Mouse (Mus musculus) neural tube, embryonic 11.5 days (tissue): ENCODE data around the gene Babam2. TPM values are rescaled to one million over a fixed set of nuclear protein-coding genes. Genes with fewer than 3 reads are reported as not detected.

Experiments
- ATAC-seq: fragments of 200-750 bp; cut with Nextera tagmentation; 2 replicates; pipeline ENCODE4 v1.8.0; 2017; ENCODE audit warnings: moderate number of reproducible peaks, mild to moderate bottlenecking, moderate TSS enrichment, moderate library complexity; ENCODE audit not compliant: insufficient read depth, low FRiP score, low TSS enrichment
- DNase-seq: peaks from one replicate; pipeline ENCODE4 v3.0.0-alpha.2; 2015; ENCODE audit warnings: low spot score
- H3K27ac ChIP-seq: fragments of 300-500 bp; sonication (generic); 2 replicates; pipeline ENCODE4 v1.5.1; 2014; ENCODE audit warnings: low read depth, mild to moderate bottlenecking, low read length
- H3K27me3 ChIP-seq: fragments of 300-500 bp; sonication (generic); 2 replicates; pipeline ENCODE4 v1.6.1; 2014; ENCODE audit warnings: mild to moderate bottlenecking, low read length, mixed read lengths; ENCODE audit not compliant: control insufficient read depth, insufficient read depth
- H3K36me3 ChIP-seq: fragments of 300-500 bp; sonication (generic); 2 replicates; pipeline ENCODE4 v1.6.1; 2014; ENCODE audit warnings: mild to moderate bottlenecking, low read length, moderate library complexity, mixed read lengths; ENCODE audit not compliant: control insufficient read depth, insufficient read depth
- H3K4me1 ChIP-seq: fragments of 300-500 bp; sonication (generic); 2 replicates; pipeline ENCODE4 v1.6.1; 2014; ENCODE audit warnings: low read length, mixed read lengths; ENCODE audit not compliant: control insufficient read depth, insufficient read depth
- H3K4me2 ChIP-seq: fragments of 300-500 bp; sonication (generic); 2 replicates; pipeline ENCODE4 v1.6.1; 2014; ENCODE audit warnings: low read depth, mild to moderate bottlenecking, moderate library complexity
- H3K4me3 ChIP-seq: fragments of 300-500 bp; sonication (generic); 2 replicates; pipeline ENCODE4 v1.5.1; 2014; ENCODE audit warnings: low read depth, low read length
- H3K9ac ChIP-seq: fragments of 300-500 bp; sonication (generic); 2 replicates; pipeline ENCODE4 v1.6.1; 2014; ENCODE audit warnings: mild to moderate bottlenecking, low read length
- H3K9me3 ChIP-seq: fragments of 300-500 bp; sonication (generic); 2 replicates; pipeline ENCODE4 v1.6.1; 2016; ENCODE audit warnings: low read length; ENCODE audit not compliant: control insufficient read depth
- WGBS: fragments of 180-500 bp; shearing (Covaris S2); extraction: QIAGEN DNeasy Blood & Tissue Kit; methylation state at CpG from one replicate; pipeline ENCODE4 v1.1.7; 2014; 5-methylcytosine and 5-hydroxymethylcytosine counted together
- polyA plus RNA-seq: library from polyadenylated mRNA; unstranded; fragments of >200 nt; fragmentation: Nextera tagmentation; extraction: Ambion mirVana; gene quantifications from 2 replicates; pipeline ENCODE4 v1.2.1, GENCODE M21; 2014

Gene Babam2
- polyA plus RNA-seq, 1 experiment from 2014 or later = 45.0 TPM

DNA sequence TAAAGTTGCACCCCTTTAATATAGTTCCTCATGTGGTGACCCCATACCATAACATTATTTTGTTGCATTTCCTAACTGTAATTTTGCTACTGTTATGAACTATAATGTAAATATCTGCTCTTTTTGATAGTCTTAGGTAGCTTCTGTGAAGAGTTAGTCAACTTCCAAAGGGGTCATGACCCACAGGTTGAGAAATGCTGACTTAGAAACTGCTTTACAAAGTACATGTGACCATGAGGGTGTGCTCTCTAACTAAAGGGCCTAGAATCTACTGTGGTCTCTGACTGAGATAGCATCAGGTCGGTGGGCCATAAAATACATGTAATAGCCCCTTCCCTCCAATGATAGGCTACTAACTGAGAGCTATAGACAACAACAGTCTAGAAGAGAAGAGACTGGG, 19.5 kb upstream of the Babam2 start:
- no peaks in the 10 kb centered on the region for H3K9me3 ChIP-seq
- 57% methylated on average over 1 of the region's 1 CpGs for WGBS
- H3K9ac ChIP-seq = no peak overlapping the region
- H3K36me3 ChIP-seq = no peaks in the 10 kb centered on the region
- no peaks in the 10 kb centered on the region for H3K4me1 ChIP-seq
- DNase-seq (no peak), ATAC-seq (no peak)
- H3K4me3 ChIP-seq = no peak overlapping the region
- no peak overlapping the region for H3K27ac ChIP-seq
- no peaks in the 10 kb centered on the region for H3K27me3 ChIP-seq
- no peak overlapping the region for H3K4me2 ChIP-seq

GRCm38 (mm10) chr5:31680183-31680582, 17.3 kb upstream of the Babam2 start:
- Histone ChIP-seq H3K4me2 (no peak overlapping the region), H3K27me3 (no peaks in the 10 kb centered on the region), H3K9me3 (no peaks in the 10 kb centered on the region), H3K36me3 (no peaks in the 10 kb centered on the region), H3K27ac (no peak overlapping the region), H3K4me3 (no peak overlapping the region), H3K9ac (no peak overlapping the region), H3K4me1 (no peaks in the 10 kb centered on the region)
- WGBS = 84% methylated on average over 4 of the region's 4 CpGs
- DNase-seq (no peak), ATAC-seq (no peak)

- no peaks in the 10 kb centered on the region for H3K27me3 ChIP-seq
- 98% methylated on average over 1 of the region's 1 CpGs for WGBS
- H3K27ac ChIP-seq = no peak overlapping the region
- H3K4me3 ChIP-seq = no peak overlapping the region
- ATAC-seq (no peak), DNase-seq (no peak)
- no peaks in the 10 kb centered on the region for H3K9me3 ChIP-seq
- H3K36me3 ChIP-seq = no peaks in the 10 kb centered on the region
- H3K4me1 ChIP-seq = no peaks in the 10 kb centered on the region
- no peak overlapping the region for H3K4me2 ChIP-seq
- H3K9ac ChIP-seq = no peak overlapping the region
Measured at GRCm38 (mm10) chr5:31682305-31682704, 15.2 kb upstream of the Babam2 start.

DNA sequence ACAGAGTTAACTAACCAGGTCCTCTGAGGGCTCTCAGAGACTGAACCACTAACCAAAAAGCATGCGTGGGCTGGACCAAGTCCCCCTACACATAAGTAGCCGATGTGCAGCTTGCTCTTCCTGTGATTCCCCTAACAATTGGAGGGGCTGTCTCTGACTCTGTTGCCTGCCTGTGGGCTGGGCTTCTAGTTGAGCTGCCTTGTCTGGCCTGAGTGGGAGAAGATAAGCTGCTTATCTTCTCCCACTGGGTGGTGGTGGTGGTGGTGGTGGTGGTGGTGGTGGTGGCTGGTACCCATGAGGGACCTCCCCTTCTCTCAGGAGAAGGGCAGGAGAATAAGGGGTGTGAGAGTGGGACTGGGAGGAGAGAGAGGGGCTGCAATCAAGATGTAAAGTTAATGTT, 11.4 kb upstream of the Babam2 start:
- Histone ChIP-seq H3K4me2 (no peak overlapping the region), H3K27ac (no peak overlapping the region), H3K9ac (no peak overlapping the region), H3K4me3 (no peak overlapping the region), H3K4me1 (no peaks in the 10 kb centered on the region), H3K36me3 (no peaks in the 10 kb centered on the region), H3K27me3 (no peaks in the 10 kb centered on the region), H3K9me3 (no peaks in the 10 kb centered on the region)
- DNase-seq (no peak), ATAC-seq (no peak)
- 58% methylated on average over 2 of the region's 2 CpGs for WGBS

DNA sequence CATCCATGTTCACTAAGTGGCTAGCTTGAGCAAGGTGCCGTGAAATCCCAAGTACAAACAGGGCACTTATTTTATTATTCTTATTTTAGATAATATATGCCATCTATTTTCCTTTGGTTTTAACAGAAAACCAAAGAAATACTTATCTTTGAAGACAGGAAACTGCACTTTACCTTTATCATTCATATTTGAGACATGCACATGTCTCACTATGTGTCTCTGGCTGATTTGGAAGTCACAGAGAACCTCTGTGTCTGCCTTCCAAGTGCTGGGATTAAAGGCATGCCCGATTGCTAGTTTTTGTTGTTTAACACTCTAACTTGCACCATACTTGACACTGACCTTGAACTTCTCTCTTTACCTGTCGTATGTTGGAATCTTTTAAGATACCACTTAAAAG, 9.5 kb upstream of the Babam2 start:
- Histone ChIP-seq H3K9me3 (no peaks in the 10 kb centered on the region), H3K4me2 (no peak overlapping the region), H3K9ac (no peak overlapping the region), H3K4me3 (no peak overlapping the region), H3K27ac (no peak overlapping the region), H3K4me1 (no peaks in the 10 kb centered on the region), H3K27me3 (no peaks in the 10 kb centered on the region), H3K36me3 (no peaks in the 10 kb centered on the region)
- DNase-seq (no peak), ATAC-seq (no peak)
- WGBS = 95% methylated on average over 3 of the region's 3 CpGs

DNA sequence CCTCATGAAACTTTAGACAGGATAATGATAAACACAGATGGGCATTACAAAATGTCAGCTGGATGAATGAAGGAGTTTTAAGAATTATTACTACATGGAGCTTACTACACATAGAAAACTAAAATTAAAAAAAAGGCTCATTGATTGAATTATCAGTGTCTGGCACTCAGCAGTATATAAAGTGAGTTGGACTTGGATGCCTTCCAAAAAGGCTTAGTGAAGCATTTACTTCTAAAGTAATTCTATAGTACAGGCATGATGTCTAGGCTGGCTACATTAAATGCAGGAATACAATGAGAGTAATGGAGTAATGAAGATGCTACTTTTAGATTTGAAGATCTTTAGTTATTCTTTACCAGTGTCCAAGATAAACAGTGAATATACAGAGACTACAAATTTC, 4.3 kb upstream of the Babam2 start:
- Histone ChIP-seq H3K27me3 (no peaks in the 10 kb centered on the region), H3K4me1 (no peaks in the 10 kb centered on the region), H3K4me2 (no peak overlapping the region), H3K27ac (no peak overlapping the region), H3K36me3 (no peaks in the 10 kb centered on the region), H3K9me3 (no peaks in the 10 kb centered on the region), H3K9ac (no peak overlapping the region), H3K4me3 (no peak overlapping the region)
- no peak for DNase-seq
- ATAC-seq = no peak

- 8% methylated on average over 18 of the region's 18 CpGs for WGBS
- H3K4me3 ChIP-seq = peak within 1 kb of the TSS; percentile 75
- ATAC-seq (no peak), DNase-seq (no peak)
- peak within 1 kb of the TSS; percentile 75 for H3K27ac ChIP-seq
- H3K36me3 ChIP-seq = no peaks in the 10 kb centered on the region
- peak within 1 kb of the TSS; percentile 77 for H3K9ac ChIP-seq
- no peaks in the 10 kb centered on the region for H3K4me1 ChIP-seq
- no peaks in the 10 kb centered on the region for H3K9me3 ChIP-seq
- peak within 1 kb of the TSS; percentile 71 for H3K4me2 ChIP-seq
- no peaks in the 10 kb centered on the region for H3K27me3 ChIP-seq
Measured at GRCm38 (mm10) chr5:31696971-31697643, 377 bp upstream of the Babam2 start, which contains the start of gene Rbks. TSS of gene Rbks (minus strand) at chr5:31697627.

DNA sequence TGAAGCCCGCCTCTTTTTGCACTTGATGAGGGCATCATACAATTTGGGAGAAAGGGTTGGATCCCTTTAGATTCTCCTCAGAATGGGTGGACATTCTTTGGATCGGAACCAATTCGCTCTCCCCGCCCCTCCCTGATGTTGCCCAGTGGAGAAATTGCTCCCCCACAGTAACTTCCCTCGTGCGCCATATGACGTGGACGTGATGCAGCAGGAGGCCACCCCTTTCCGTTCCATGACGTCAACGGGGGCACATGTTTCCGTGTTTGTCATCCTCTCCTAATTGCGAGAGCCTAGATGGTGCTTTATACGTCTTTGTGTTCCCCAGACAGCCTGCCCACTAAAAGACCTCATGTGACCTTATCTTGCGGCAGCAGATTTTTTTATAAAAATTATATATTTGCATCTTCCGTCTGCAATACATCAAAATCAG, 828 bp downstream of the Babam2 start:
- WGBS = 5% methylated on average over 16 of the region's 16 CpGs

DNA sequence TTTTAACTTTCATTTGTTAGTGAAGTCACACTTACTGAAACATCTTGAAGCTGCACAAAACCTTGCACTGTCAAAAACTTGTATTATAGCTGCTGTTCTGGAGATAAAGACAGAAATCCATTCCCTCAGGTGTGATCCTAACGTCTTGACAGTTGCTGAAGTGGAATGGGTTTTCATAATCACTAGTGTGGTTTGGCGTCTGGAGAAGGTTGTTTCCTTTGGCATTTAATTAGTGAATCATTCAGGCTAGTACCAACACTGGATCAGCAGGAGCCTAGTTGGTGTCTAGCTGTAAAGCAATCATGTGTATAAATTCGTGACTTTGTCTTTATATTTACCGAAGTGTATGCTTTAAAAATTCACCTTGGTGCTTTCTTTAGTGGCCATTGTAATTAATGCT, 1.4 kb downstream of the Babam2 start:
- Histone ChIP-seq H3K27ac (no peak overlapping the region), H3K36me3 (no peaks in the 10 kb centered on the region), H3K27me3 (no peaks in the 10 kb centered on the region), H3K4me2 (no peak overlapping the region), H3K4me1 (no peaks in the 10 kb centered on the region), H3K9ac (no peak overlapping the region), H3K9me3 (no peaks in the 10 kb centered on the region), H3K4me3 (no peak overlapping the region)
- DNase-seq = no peak
- ATAC-seq = no peak
- 59% methylated on average over 4 of the region's 4 CpGs for WGBS

More for the DNA sequence above, 828 bp downstream of the Babam2 start:
- H3K27me3 ChIP-seq = no peaks in the 10 kb centered on the region
- no peaks in the 10 kb centered on the region for H3K9me3 ChIP-seq
- H3K36me3 ChIP-seq = no peaks in the 10 kb centered on the region
- no peaks in the 10 kb centered on the region for H3K4me1 ChIP-seq
- H3K4me3 ChIP-seq = peak overlapping the region; percentile 75
- peak; percentile 71 for ATAC-seq
- H3K9ac ChIP-seq = peak overlapping the region; percentile 77
- H3K27ac ChIP-seq = peak overlapping the region; percentile 75
- DNase-seq = peak; percentile 77
- H3K4me2 ChIP-seq = peak overlapping the region; percentile 71
